Mouse (Mus musculus) spleen, embryonic (tissue): ENCODE results near the gene Dpy19l2.
"Not testable (repeated sequence)": the region's sequence is repeated elsewhere in the genome, so short reads cannot be mapped to it uniquely, and the experiment has no call there.

ENCODE experiments used
- CTCF ChIA-PET: fragments of 350-600 bp; sonication (Branson Sonifier 250); formaldehyde crosslinking; loops from one replicate; lab custom pipeline; 2022; lab: Charles Lee

Gene Dpy19l2

DNA sequence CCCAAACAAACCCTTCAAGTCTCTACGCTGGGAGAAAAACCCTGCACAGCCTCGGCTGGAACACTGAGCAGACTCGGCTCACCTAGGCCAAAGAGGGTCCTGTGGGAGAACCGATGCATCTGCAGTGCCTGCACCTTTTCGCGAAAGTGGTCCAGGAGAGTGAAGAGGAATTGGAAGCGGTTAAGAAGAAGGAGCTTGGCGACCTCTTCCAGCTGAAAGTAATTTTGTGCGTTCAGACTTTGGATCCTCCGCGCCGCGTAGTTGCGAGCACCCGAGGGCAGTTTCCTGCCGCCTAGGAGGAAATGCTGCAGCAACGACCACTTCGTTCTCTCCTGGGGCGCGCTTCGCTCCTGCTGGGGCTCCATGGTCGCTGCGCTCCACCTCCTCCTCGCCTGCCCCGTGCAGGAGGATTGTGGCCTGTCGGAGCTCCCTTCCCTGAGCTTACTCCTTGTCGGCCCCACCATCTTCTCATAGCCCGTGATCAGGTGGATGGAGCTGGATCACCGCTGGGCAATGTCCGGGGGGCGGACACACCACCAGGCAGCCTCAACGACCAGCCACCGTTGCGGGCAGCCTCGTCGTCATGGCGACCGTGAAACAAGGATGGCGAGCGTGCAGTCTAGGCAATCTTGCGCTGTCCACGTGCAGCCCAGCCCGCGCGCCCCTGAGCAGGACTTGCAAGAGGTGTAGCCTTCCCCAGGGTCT is at the start of gene Dpy19l2:
Gene Dpy19l2 (minus strand): TSS at position 594 of the 705 bp plus-strand sequence.
- CTCF ChIA-PET: no interaction called here

- CTCF ChIA-PET: no interaction called here
Measured at GRCm38 (mm10) chr9:24744958-24745357, 48.9 kb upstream of the Dpy19l2 start.

- CTCF ChIA-PET: interaction anchor here (0.5 to 0.7 kb wide), 2 partner anchors 905 to 1246 kb away, joined by 3 to 5 read pairs; no protein-coding TSS in a partner anchor
Measured at GRCm38 (mm10) chr9:24701246-24701645, 5.2 kb upstream of the Dpy19l2 start.

- CTCF ChIA-PET: no interaction called here
Measured at GRCm38 (mm10) chr9:24696405-24696778, 299 bp upstream of the Dpy19l2 start.

DNA sequence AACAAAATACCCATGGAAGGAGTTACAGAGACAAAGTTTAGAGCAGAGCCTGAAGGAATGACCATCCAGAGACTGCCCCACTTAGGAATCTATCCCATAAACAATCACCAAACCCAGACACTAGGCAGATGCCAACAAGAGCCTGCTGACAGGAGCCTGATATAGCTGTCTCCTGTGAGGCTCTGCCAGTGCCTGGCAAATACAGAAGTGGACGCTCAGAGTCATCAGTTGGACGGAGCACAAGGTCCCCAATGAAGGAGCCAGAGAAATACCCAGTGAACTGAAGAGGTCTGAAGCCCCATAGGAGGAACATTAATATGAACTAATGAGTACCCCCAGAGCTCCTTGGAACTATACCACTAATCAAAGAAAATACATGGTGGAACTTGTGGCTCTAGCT is 58.8 kb downstream of the Dpy19l2 start:
- CTCF ChIA-PET: not testable (repeated sequence)

GRCm38 (mm10) chr9:24624896-24625295 is 71.2 kb downstream of the Dpy19l2 start, which contains the start of gene Cypt4:
Gene Cypt4 (plus strand): TSS chr9:24625196.
- CTCF ChIA-PET: no interaction called here

DNA sequence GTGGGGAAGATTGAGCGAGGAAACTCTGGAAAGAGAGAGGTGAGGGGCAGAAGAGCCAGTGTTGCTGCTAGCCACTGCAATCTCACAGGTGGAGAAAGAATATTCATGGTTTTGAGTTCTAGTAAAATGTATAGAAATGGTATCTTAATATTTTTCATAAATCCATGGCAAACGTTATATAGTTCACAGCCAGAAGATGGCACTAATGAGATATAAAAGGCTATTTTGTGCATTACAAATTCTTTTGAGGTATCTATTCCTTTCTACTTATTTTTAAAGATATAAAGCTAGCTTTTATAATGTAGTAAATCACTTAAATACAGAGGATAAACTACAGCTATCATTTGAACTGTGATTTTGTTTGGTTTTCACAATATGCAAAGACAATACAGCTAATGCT is 157.9 kb downstream of the Dpy19l2 start:
- CTCF ChIA-PET: no interaction called here

DNA sequence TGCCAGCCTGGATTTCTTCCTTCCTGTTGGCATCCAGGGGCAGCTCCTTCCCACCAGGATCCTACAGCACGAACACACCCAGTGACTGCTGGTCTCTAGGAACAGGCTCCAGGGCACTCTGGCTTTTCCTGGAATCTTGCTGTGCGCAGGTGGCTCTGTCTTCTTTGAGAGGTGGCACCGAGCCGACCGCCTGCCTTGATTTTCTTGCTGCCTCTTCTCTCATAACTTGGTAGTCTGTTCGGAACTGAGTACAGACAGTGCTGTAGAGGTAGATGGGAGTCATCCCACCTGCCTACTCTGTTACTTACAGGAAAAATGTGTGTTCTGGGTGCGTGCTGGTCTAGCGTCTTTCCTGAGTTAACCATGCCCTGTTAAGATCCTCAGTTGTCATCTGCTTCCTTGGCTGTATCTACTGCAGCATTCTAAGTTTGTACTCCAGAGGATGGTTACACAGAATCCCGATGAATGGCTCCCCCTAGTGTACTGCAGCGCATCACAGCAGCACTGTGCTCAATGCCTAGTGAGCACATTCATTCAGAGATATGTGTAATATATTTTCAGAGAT is 179.4 kb downstream of the Dpy19l2 start:
- CTCF ChIA-PET: interaction anchor here (0.7 to 1.3 kb wide), 2 partner anchors 183 to 397 kb away, joined by 4 to 6 read pairs; no protein-coding TSS in a partner anchor

DNA sequence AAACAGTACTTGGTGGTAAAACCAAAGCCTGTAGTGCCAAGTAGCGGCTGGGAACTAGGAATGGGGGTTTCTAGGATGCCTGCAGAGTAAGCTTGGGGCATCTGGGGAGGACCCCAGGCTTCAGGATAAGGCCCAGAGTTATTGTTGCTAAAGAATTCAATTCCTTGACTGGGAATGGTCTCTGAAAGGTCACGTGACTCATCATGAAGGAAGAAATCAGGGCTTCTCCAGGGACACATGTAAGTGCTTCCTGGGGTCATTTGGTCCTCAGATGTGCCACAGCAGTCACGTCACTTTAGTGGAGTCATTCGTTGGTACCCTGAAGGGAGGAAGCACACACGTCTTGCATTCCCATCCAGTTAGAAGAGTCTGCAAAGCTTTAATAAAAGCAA is 182.0 kb downstream of the Dpy19l2 start:
- CTCF ChIA-PET: no interaction called here

DNA sequence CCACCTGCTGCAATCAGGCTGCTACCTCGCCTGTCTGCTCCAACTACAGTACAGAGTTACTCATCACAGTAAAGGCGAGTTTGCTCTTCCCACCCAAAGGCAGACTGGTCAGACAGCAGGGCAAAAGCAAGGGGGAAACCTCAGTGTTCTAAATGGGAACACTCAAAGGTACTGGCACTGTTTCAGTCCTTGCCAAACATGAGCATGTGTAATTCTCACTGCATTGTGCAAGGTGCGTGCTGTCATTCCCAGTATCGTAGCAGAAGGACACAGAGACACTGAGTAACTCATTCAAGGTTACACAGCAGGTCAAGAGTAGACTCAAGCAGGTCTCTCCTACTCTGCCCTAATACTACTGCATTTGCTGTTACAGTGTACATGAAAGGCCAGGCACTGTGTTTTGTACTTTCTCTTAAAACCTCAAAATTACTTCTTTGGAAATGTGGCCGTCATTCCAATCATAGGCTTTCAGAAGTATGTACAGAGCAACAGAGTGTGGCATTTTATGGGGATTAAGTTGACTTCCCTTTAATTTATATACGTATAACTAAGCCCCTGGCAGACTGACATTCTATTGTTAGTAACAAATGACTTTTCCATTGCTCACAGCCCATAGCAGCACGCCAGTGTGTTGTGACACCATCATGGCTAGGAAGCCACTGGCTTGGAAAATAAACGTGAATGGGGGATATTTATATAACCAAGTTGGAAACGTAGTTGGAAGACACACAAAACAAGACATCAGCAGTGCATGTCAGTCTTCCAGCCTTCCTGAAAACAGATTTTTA is 182.6 kb downstream of the Dpy19l2 start:
- CTCF ChIA-PET: no interaction called here

DNA sequence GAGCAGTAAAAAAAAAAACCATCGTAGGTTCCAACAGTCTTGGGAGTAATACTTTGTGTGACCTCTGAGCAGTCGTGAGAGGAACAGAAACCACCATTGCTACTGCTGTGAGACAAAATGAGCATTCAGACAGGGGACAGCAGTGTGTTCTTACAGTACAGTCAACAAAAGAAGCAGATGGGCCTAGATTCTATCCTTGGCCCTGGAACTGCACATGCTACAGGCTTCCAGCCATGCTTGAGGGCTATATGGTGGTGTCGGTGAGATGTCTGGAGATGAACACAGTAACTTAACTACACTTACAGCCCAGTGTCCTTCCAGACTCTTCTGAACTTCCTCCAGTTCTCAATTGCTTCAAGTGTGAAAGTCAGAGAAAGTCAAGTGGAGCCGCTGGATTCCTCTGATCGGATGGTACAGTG is 184.0 kb downstream of the Dpy19l2 start:
- CTCF ChIA-PET: no interaction called here

- CTCF ChIA-PET: no interaction called here
Measured at GRCm38 (mm10) chr9:24511371-24512120, 184.5 kb downstream of the Dpy19l2 start.

DNA sequence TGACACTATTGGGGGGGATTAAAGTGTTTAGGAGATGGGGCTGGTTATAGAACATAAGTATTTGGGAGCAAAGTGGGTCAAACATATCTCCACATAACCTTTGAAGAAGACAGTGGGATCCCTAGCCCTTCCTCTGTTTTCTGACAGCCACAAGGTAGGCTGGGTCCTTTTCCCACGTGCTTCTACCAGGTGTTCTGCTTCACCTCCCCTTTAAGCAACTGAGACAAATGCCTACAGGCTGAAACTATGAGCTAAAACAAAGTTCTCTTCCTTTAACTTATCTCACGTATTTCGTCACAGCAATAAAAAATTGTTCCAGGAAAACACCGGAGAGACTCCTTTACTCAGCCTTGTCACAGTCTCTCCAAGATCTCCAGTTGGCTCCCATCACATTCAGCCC is 187.2 kb downstream of the Dpy19l2 start:
- CTCF ChIA-PET: no interaction called here
